Mouse (Mus musculus) forebrain, embryonic 13.5 days (tissue): ENCODE measurements around the gene Gm813. TPM values are rescaled to one million over a fixed set of nuclear protein-coding genes. Genes with fewer than 3 reads are reported as not detected.
"Not testable (repeated sequence)": the region's sequence is repeated elsewhere in the genome, so short reads cannot be mapped to it uniquely, and the experiment has no call there.

Source experiments
- ATAC-seq: fragments of 200-750 bp; cut with Nextera tagmentation; 2 replicates; pipeline ENCODE4 v1.8.0; 2017
- H3K27ac ChIP-seq: fragments of 300-500 bp; sonication (generic); 2 replicates; pipeline ENCODE4 v1.5.1; 2015; ENCODE audit warnings: inconsistent platforms, mild to moderate bottlenecking, moderate library complexity
- H3K27me3 ChIP-seq: fragments of 300-500 bp; sonication (generic); 2 replicates; pipeline ENCODE4 v1.6.1; 2015; ENCODE audit warnings: mild to moderate bottlenecking, inconsistent platforms
- H3K36me3 ChIP-seq: fragments of 300-500 bp; sonication (generic); 2 replicates; pipeline ENCODE4 v1.6.1; 2015; ENCODE audit warnings: mild to moderate bottlenecking, inconsistent platforms; ENCODE audit not compliant: poor library complexity, severe bottlenecking
- H3K4me1 ChIP-seq: fragments of 300-500 bp; sonication (generic); 2 replicates; pipeline ENCODE4 v1.6.1; 2015; ENCODE audit warnings: inconsistent platforms
- H3K4me2 ChIP-seq: fragments of 300-500 bp; sonication (generic); 2 replicates; pipeline ENCODE4 v1.6.1; 2015; ENCODE audit warnings: inconsistent platforms, mild to moderate bottlenecking, moderate library complexity
- H3K4me3 ChIP-seq: fragments of 300-500 bp; sonication (generic); 2 replicates; pipeline ENCODE4 v1.5.1; 2015; ENCODE audit warnings: mild to moderate bottlenecking, inconsistent platforms
- H3K9ac ChIP-seq: fragments of 300-500 bp; sonication (generic); 2 replicates; pipeline ENCODE4 v1.6.1; 2015; ENCODE audit warnings: mild to moderate bottlenecking, inconsistent platforms
- H3K9me3 ChIP-seq: fragments of 300-500 bp; sonication (generic); replicated peaks from 2 replicates; pipeline ENCODE4 v1.6.1; 2016; ENCODE audit warnings: inconsistent platforms
- WGBS: fragments of 180-500 bp; shearing (Covaris S2); methylation state at CpG from one replicate; pipeline ENCODE4 v1.1.7; 2015; 5-methylcytosine and 5-hydroxymethylcytosine counted together
- polyA plus RNA-seq: library from polyadenylated mRNA; unstranded; fragments of >200 nt; fragmentation: Nextera tagmentation; extraction: Ambion mirVana; gene quantifications from 2 replicates; pipeline ENCODE4 v1.2.1, GENCODE M21; 2015

The Gm813 gene
- polyA plus RNA-seq: not detected in 2 replicates

DNA sequence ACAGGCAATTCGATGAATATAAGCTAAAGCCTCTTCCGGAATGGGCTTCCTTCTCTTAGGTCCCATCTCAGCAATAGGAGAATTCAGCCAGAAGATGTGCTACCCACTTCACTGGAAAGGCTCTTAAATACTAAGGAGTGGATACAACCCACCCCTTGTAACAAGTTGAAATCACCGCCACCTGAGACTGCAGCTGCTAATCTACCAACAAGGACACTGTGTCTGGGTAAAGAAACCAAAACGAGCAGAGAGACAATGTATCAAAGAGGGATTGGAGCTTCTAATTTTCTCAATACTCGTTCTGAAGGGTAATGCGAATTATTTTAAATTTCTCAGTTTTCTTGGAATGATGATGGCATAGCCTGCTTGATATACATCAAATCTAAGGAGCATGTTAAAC lies at the start of gene Gm813:
TSS of gene Gm813 (minus strand) at position 101 of the 400 bp plus-strand sequence.
- Histone ChIP-seq H3K4me3 (no peak within 1 kb of the TSS), H3K9ac (no peak within 1 kb of the TSS), H3K27me3 (no peaks in the 10 kb centered on the region), H3K27ac (no peak within 1 kb of the TSS), H3K4me2 (no peak within 1 kb of the TSS), H3K9me3 (no peaks in the 10 kb centered on the region), H3K36me3 (no peaks in the 10 kb centered on the region), H3K4me1 (no peaks in the 10 kb centered on the region)
- 87% methylated on average over 6 of the region's 6 CpGs for WGBS
- no peak for ATAC-seq

DNA sequence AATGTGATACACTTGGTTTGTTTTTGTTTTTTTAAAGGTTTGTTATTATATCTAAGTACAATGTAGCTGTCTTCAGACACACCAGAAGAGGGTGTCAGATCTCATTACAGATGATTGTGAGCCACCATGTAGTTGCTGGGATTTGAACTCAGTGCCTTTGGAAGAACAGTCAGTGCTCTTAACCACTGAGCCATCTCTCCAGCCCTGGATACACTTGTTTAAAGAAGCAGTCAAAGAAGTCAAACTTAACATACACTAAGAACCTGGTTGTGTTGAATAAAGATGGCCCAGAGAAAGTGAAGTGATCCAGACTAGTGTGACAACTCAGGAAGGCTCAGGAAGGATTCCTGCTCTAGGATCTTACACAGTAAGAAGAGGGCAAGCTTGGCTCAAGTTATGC lies 48.4 kb upstream of the Gm813 start:
- H3K9me3 ChIP-seq, H3K4me2 ChIP-seq, H3K27ac ChIP-seq, ATAC-seq, H3K36me3 ChIP-seq, H3K4me3 ChIP-seq, H3K9ac ChIP-seq, H3K4me1 ChIP-seq, H3K27me3 ChIP-seq: not testable (repeated sequence)

DNA sequence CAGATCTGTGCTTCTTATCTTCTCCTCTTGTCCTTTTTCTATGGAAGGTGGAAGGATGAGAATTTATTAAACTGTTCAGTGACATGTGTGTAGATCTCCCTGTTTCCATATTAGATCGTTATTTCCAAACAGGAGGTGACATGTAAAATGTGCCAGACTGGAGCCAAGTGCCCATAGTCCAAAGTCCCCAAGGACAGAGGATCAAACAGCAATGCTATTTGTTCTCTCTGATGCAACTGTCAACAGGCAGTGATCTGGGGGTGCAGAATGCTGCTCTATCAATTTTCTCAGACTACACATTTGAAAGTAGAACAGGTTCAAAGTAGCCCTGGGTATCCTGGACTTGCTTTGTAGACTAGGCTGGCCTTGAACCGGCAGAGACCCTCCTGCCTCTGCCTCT lies 47.0 kb upstream of the Gm813 start:
- WGBS: 93% methylated on average over 2 of the region's 2 CpGs
- no peak for ATAC-seq
- no peak overlapping the region for H3K4me3 ChIP-seq

DNA sequence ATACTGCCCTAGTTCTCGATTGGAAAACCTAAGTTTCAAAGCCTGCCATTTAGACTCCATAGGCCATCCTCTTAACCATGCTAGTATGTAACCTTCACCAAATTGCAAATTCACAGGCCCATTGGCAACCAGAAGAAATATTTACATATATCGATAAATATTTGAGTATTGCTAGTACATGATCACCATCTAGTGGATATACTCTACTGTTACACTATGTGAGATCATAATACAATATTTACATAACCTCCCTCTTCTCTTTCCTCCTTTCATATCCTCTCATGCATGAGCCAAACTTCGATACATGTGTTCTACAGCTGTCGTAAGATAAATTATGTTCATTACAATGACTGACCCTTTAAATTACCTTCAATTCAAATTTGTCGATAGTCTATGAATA lies 46.2 kb upstream of the Gm813 start:
- WGBS: 73% methylated on average over 5 of the region's 5 CpGs

More for the DNA sequence above, 47.0 kb upstream of the Gm813 start:
- Histone ChIP-seq H3K4me2 (no peak overlapping the region), H3K9me3 (no peaks in the 10 kb centered on the region), H3K9ac (no peak overlapping the region), H3K4me1 (no peaks in the 10 kb centered on the region), H3K27me3 (no peaks in the 10 kb centered on the region), H3K27ac (no peak overlapping the region), H3K36me3 (no peaks in the 10 kb centered on the region)

DNA sequence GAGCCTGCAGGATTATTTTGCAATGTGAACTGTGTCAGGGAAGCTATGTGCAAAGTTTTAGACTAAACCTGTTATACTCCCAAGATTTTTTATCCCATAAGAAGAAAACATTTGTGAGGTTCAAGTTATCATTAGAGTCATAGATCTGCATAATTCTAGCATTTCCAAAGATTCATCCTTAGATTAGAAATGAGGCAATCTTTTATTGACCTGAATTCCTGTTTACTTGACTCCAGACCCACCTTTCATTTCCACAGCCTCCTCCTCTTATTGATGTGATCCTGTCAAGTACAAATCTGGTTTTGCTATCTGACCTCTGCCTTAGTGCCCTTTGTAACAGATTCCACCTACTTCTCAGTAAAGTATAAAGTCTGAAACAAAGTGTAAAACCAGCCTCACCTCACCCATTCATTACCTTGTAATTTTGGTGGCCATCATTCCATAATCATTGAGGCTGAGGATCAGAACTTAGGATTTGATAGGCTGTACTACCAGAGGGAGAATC lies 45.6 kb upstream of the Gm813 start:
- H3K4me1 ChIP-seq: no peaks in the 10 kb centered on the region
- H3K27me3 ChIP-seq: no peaks in the 10 kb centered on the region
- H3K4me2 ChIP-seq: no peak overlapping the region
- H3K9me3 ChIP-seq: no peaks in the 10 kb centered on the region
- H3K4me3 ChIP-seq: no peak overlapping the region
- no peak overlapping the region for H3K27ac ChIP-seq
- no peaks in the 10 kb centered on the region for H3K36me3 ChIP-seq
- no peak overlapping the region for H3K9ac ChIP-seq
- ATAC-seq: no peak

More for the DNA sequence above, 46.2 kb upstream of the Gm813 start:
- Histone ChIP-seq H3K4me2 (no peak overlapping the region), H3K27ac (no peak overlapping the region), H3K9ac (no peak overlapping the region), H3K4me1 (no peaks in the 10 kb centered on the region), H3K36me3 (no peaks in the 10 kb centered on the region), H3K9me3 (no peaks in the 10 kb centered on the region), H3K27me3 (no peaks in the 10 kb centered on the region), H3K4me3 (no peak overlapping the region)
- peak; percentile 65 for ATAC-seq

DNA sequence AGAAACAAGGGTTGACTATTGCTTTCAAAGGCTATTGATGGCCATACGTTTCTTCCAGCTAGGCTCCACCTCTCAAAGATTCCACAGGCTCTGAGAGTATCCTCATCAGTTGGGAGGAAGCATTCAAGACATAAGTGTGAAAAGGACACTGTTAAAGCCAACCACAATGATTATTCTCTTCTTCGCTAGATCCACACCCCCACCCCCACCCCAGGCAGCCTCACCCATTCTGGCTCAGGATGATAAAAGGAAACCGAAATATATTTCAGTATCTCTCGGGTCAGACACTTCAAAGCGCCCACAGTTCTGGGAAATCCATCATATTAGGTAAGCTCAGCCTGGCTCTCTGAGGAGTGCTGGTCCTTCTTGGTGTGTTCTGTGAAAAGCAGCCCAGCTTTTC lies 45.0 kb upstream of the Gm813 start:
- Histone ChIP-seq H3K4me2 (no peak overlapping the region), H3K36me3 (no peaks in the 10 kb centered on the region), H3K9ac (no peak overlapping the region), H3K9me3 (no peaks in the 10 kb centered on the region), H3K4me3 (no peak overlapping the region), H3K4me1 (no peaks in the 10 kb centered on the region), H3K27me3 (no peaks in the 10 kb centered on the region), H3K27ac (no peak overlapping the region)
- WGBS: 78% methylated on average over 5 of the region's 5 CpGs
- no peak for ATAC-seq

DNA sequence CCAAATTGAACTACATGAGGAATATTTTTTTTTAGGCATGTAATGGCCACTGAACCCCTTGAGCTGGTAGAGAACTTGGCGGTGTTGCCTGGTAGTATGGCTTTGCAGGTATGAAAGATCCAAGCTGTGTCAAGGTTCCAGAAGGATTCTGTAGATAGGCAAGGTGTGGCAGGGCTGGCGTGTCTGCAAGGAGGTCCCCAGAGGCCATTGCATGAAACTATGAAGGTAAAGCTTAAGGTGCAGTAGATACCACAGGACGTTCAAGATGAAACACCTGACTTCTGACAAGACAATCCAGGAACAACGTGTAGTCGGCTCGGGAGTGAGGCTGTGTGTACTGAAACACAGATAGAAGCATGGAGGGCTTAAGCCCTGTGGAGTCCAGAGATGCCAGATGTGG lies 41.9 kb upstream of the Gm813 start:
- Histone ChIP-seq H3K4me1 (no peaks in the 10 kb centered on the region), H3K27ac (no peak overlapping the region), H3K4me3 (no peak overlapping the region), H3K9ac (no peak overlapping the region), H3K4me2 (no peak overlapping the region), H3K27me3 (no peaks in the 10 kb centered on the region), H3K9me3 (no peaks in the 10 kb centered on the region), H3K36me3 (no peaks in the 10 kb centered on the region)
- no peak for ATAC-seq
- WGBS: 94% methylated on average over 6 of the region's 6 CpGs

DNA sequence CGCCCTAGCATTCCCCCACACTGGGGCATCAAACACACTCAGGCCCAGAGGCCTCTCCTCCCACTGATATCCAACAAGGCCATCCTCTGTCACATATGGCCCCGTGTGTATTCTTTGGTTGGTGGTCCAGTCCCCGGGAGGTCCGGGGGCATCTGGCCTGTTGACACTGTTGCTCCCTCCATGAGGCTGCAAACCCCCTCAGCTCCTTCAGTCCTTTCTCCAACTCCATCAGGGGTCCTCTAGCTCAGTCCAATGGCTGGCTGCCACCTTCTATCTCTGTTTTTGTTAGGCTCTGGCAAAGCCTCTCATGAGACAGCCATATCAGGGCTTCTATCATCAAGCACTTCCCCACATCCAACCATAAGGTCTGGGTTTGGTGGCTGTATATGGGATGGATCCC lies 39.7 kb upstream of the Gm813 start:
- H3K36me3 ChIP-seq: no peaks in the 10 kb centered on the region
- H3K4me3 ChIP-seq: no peak overlapping the region
- no peak overlapping the region for H3K9ac ChIP-seq
- no peaks in the 10 kb centered on the region for H3K9me3 ChIP-seq
- WGBS: 91% methylated on average over 4 of the region's 4 CpGs
- no peak for ATAC-seq
- H3K27ac ChIP-seq: no peak overlapping the region
- H3K4me2 ChIP-seq: no peak overlapping the region
- no peaks in the 10 kb centered on the region for H3K4me1 ChIP-seq
- no peaks in the 10 kb centered on the region for H3K27me3 ChIP-seq

DNA sequence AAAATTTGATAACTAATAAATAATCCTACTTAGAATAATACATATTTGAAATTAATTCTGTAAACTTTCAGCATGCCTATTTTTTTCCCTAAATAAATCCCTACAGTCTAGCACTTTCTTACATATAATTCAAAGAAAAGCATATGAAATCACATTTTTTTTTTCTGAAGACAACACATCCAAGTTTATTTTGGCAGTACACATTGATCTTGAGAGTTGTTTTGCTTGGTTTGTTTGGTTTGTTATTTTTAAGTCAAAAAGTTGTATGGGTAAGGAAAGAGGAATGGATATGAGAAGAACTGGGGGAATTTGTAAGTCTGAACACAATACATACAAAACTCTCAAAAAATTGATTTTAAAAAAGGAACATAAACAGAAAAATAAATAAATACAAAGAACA lies 39.0 kb upstream of the Gm813 start:
- Histone ChIP-seq H3K9ac (no peak overlapping the region), H3K36me3 (no peaks in the 10 kb centered on the region), H3K4me1 (no peaks in the 10 kb centered on the region), H3K4me3 (no peak overlapping the region), H3K27me3 (no peaks in the 10 kb centered on the region), H3K9me3 (no peaks in the 10 kb centered on the region), H3K27ac (no peak overlapping the region), H3K4me2 (no peak overlapping the region)
- no peak for ATAC-seq

DNA sequence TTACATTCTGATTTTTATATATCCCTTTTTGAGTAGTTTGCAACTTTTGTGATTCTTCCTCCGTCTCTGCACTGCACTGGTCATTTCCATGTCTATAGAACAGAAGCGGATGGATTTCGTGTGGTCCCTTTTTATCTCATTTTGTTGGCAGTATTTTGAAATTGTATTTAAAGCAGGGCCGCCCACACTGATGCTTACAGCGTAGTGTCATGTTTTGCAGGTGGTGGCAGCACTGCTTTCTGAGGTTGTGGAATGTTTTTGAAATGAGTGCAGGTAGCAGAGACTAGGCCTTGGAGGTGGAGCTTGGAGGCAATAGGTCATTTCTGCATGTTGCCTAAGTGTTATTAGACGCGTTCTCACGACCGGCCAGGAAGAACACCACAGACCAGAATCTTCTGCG lies 33.2 kb upstream of the Gm813 start:
- Histone ChIP-seq H3K4me3 (no peak overlapping the region), H3K9ac (no peak overlapping the region), H3K27ac (no peak overlapping the region), H3K27me3 (no peaks in the 10 kb centered on the region), H3K36me3 (no peaks in the 10 kb centered on the region), H3K4me1 (no peaks in the 10 kb centered on the region), H3K4me2 (no peak overlapping the region), H3K9me3 (no peaks in the 10 kb centered on the region)
- no peak for ATAC-seq
- 95% methylated on average over 10 of the region's 10 CpGs for WGBS

DNA sequence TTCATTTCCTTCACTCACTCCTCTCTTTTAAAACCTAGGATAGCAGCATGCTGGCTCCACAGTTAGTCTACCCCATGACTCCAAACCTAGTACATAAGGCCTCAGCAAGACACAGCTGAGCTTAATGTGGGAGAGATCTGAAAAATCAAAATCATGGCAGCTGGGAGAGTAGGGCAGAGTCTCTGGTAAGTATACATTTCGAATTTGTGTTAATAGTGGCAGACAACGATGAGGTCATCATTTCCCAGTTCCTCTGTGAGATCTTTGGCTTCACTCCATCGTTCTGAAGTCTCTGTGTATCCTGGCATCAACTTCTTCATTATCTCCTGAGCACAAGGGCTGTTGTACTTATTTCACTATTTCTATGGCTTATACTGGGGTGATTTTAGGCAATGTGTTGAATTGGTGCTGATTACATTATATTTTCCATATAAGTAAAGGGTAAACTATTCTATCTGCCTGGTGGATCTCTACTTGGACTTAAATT lies 22.0 kb upstream of the Gm813 start, which contains the start of gene E330017A01Rik:
TSS of gene E330017A01Rik (minus strand) at position 51 of the 487 bp plus-strand sequence.
- no peaks in the 10 kb centered on the region for H3K4me1 ChIP-seq
- no peaks in the 10 kb centered on the region for H3K9me3 ChIP-seq
- no peak within 1 kb of the TSS for H3K27ac ChIP-seq
- H3K36me3 ChIP-seq: no peaks in the 10 kb centered on the region
- no peak within 1 kb of the TSS for H3K4me2 ChIP-seq
- no peaks in the 10 kb centered on the region for H3K27me3 ChIP-seq
- no peak within 1 kb of the TSS for H3K4me3 ChIP-seq
- WGBS: 86% methylated on average over 3 of the region's 3 CpGs
- no peak for ATAC-seq
- no peak within 1 kb of the TSS for H3K9ac ChIP-seq

DNA sequence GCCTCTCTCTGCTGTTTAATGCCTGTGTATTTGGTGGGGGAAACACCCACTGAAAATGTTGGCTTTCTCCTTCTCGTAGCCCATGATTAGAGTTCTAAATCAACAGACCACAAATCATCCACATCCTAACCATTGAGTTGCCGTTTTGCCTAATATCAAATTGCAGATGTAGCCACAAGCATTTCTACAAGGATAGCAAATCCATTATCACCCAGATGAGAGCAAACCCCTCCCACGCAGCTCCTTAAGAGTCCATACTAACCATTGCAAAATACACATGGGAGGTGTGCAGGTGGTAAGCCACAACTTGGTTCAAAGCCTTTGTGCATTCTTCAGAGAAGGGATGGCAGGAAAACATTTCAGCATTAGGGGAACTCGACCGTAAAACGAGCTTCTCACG lies 21.2 kb upstream of the Gm813 start:
- WGBS: 73% methylated on average over 7 of the region's 7 CpGs
- Histone ChIP-seq H3K27ac (no peak overlapping the region), H3K27me3 (no peaks in the 10 kb centered on the region), H3K4me3 (no peak overlapping the region), H3K4me1 (no peaks in the 10 kb centered on the region), H3K9me3 (no peaks in the 10 kb centered on the region), H3K4me2 (no peak overlapping the region), H3K36me3 (no peaks in the 10 kb centered on the region), H3K9ac (no peak overlapping the region)
- no peak for ATAC-seq

DNA sequence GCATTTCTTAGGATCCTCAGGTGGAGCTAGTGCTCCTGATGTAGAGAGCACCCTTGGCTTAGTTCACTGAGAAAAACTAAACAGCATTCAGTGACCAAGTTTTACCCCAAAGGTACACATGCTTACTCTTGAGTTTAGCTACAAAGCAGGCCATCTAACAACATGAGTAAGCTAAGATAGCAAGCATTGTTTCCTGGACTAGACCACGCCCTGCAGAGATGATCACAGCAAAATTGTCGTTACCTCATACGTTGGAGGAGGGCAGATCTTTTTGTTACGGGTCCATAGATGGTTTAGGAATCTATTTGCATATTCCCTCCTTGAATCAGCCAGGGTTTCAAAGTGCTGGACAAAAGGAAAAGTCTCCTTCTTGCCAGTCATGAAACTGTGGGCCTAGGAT lies 20.7 kb upstream of the Gm813 start:
- H3K36me3 ChIP-seq: no peaks in the 10 kb centered on the region
- no peak for ATAC-seq
- no peak overlapping the region for H3K27ac ChIP-seq
- H3K4me3 ChIP-seq: no peak overlapping the region
- no peak overlapping the region for H3K4me2 ChIP-seq
- no peaks in the 10 kb centered on the region for H3K27me3 ChIP-seq
- H3K4me1 ChIP-seq: no peaks in the 10 kb centered on the region
- 83% methylated on average over 4 of the region's 4 CpGs for WGBS
- H3K9ac ChIP-seq: no peak overlapping the region
- no peaks in the 10 kb centered on the region for H3K9me3 ChIP-seq
